Mouse (Mus musculus): ENCODE data around the gene Tmed4. TPM values are rescaled to one million over a fixed set of nuclear protein-coding genes. Genes with fewer than 3 reads are reported as not detected.

The Tmed4 gene
- polyA plus RNA-seq, 1 experiment: 111 TPM

DNA sequence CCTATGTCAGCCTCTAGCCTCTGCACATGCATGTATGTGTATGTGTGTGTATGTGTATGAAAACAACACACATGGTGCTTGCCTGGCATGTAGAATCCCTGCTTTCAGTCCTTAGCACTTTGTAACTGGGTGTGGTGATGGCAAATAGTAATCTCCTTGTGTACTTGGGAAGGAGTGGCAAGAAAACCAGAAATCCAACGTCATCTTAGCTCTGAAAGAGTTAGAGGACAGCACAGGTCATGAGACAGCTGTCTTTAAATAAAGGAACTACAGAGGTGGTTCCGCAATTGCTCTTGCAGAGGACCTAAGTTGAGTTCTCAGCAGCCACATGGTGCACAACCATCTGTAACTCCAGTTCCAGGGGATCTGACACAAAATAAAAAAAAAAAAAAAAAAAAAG is 24.8 kb upstream of the Tmed4 start:
- no peak for DNase-seq
- 64% methylated on average over 2 of the region's 2 CpGs for WGBS
- no peak for TF ChIP-seq CTCF (IDR thresholded peaks at IDR 0.05; ENCODE audit: insufficient read depth, low read length)

DNA sequence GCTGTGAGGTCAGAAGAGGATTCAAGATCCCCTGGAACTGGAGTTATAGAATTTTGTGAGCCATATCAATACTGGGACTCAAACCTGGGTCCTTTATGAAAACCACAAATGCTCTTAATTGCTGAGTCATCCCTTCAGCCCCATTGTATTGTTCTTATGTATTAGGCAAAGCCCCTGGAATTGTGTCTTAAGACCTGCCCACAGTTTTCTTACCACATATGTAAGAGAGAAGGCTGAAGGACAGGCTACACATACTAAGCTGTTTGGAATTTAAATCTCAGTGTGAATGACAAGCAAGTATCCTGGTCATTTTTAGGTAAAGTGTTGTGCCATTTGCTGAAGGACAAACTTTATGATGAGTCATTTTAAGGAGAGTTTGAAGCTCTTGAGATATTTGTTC is 21.4 kb upstream of the Tmed4 start:
- TF ChIP-seq CTCF (IDR thresholded peaks at IDR 0.05; ENCODE audit: insufficient read depth, low read length) (no peak), POLR2A (IDR thresholded peaks at IDR 0.05; ENCODE audit: borderline replicate concordance, extremely low read depth, low read depth, low read length) (no peak)
- Histone ChIP-seq H3K4me1 (ENCODE audit: control insufficient read depth, insufficient read depth, low read length) (peaks cover 6% of the 10 kb centered on the region; the same call in 1 of the 2 replicates), H3K4me3 (replicated peaks; ENCODE audit: extremely low read depth, low read depth, low read length) (no peak overlapping the region)
- no peak for DNase-seq

More for the DNA sequence above, 24.8 kb upstream of the Tmed4 start:
- Histone ChIP-seq H3K4me3 (replicated peaks; ENCODE audit: extremely low read depth, low read depth, low read length) (no peak overlapping the region), H3K4me1 (ENCODE audit: control insufficient read depth, insufficient read depth, low read length) (peaks cover 4% of the 10 kb centered on the region; the same call in 1 of the 2 replicates)

- no peak for DNase-seq
- no peak overlapping the region for H3K4me3 ChIP-seq (replicated peaks; ENCODE audit: extremely low read depth, low read depth, low read length)
- 78% methylated on average over 4 of the region's 4 CpGs for WGBS
- peaks cover 6% of the 10 kb centered on the region; the same call in 1 of the 2 replicates for H3K4me1 ChIP-seq (ENCODE audit: control insufficient read depth, insufficient read depth, low read length)
- TF ChIP-seq POLR2A (IDR thresholded peaks at IDR 0.05; ENCODE audit: borderline replicate concordance, extremely low read depth, low read depth, low read length) (no peak), CTCF (IDR thresholded peaks at IDR 0.05; ENCODE audit: insufficient read depth, low read length) (no peak)
Observed at GRCm38 (mm10) chr11:6294632-6295031, 20.0 kb upstream of the Tmed4 start.

GRCm38 (mm10) chr11:6293601-6294000 is 18.9 kb upstream of the Tmed4 start:
- Histone ChIP-seq H3K4me3 (replicated peaks; ENCODE audit: extremely low read depth, low read depth, low read length) (no peak overlapping the region), H3K4me1 (ENCODE audit: control insufficient read depth, insufficient read depth, low read length) (peaks cover 4% of the 10 kb centered on the region; the same call in 1 of the 2 replicates)
- 94% methylated on average over 2 of the region's 2 CpGs for WGBS
- TF ChIP-seq POLR2A (IDR thresholded peaks at IDR 0.05; ENCODE audit: borderline replicate concordance, extremely low read depth, low read depth, low read length) (no peak), CTCF (IDR thresholded peaks at IDR 0.05; ENCODE audit: insufficient read depth, low read length) (no peak)
- DNase-seq: no peak

DNA sequence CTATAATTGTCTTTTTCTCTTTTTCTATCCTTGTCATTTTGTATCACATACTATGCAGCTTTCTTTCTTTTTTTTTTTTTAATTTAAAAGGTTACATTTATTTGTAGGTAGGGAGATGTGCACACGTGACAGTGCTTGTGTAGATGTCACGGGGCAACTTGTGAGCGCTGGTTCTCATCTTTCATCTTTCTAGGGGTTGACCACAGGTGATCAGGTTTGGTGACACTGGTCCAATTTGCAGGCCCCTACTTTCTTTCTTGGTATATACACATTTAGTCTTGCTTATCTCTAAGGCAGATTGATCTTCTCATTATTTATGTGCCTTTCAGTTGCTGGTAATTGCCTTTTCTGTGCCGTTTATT is 18.3 kb upstream of the Tmed4 start:
- H3K4me3 ChIP-seq (replicated peaks; ENCODE audit: extremely low read depth, low read depth, low read length): no peak overlapping the region
- no peak for DNase-seq
- TF ChIP-seq POLR2A (IDR thresholded peaks at IDR 0.05; ENCODE audit: borderline replicate concordance, extremely low read depth, low read depth, low read length) (no peak), CTCF (IDR thresholded peaks at IDR 0.05; ENCODE audit: insufficient read depth, low read length) (no peak)
- 85% methylated on average over 4 of the region's 4 CpGs for WGBS
- peaks cover 4% of the 10 kb centered on the region; the same call in 1 of the 2 replicates for H3K4me1 ChIP-seq (ENCODE audit: control insufficient read depth, insufficient read depth, low read length)

GRCm38 (mm10) chr11:6292116-6292987 is 17.7 kb upstream of the Tmed4 start:
- H3K4me3 ChIP-seq (replicated peaks; ENCODE audit: extremely low read depth, low read depth, low read length): peak overlapping the region; percentile 75
- TF ChIP-seq CTCF (IDR thresholded peaks at IDR 0.05; ENCODE audit: insufficient read depth, low read length) (peak; percentile 27; the same call in 1 of the 2 replicates), POLR2A (IDR thresholded peaks at IDR 0.05; ENCODE audit: borderline replicate concordance, extremely low read depth, low read depth, low read length) (peak; percentile 47; the same call in 1 of the 2 replicates)
- 12% methylated on average over 33 of the region's 33 CpGs for WGBS
- H3K4me1 ChIP-seq (ENCODE audit: control insufficient read depth, insufficient read depth, low read length): peaks cover 4% of the 10 kb centered on the region; the same call in 1 of the 2 replicates
- no peak for DNase-seq

DNA sequence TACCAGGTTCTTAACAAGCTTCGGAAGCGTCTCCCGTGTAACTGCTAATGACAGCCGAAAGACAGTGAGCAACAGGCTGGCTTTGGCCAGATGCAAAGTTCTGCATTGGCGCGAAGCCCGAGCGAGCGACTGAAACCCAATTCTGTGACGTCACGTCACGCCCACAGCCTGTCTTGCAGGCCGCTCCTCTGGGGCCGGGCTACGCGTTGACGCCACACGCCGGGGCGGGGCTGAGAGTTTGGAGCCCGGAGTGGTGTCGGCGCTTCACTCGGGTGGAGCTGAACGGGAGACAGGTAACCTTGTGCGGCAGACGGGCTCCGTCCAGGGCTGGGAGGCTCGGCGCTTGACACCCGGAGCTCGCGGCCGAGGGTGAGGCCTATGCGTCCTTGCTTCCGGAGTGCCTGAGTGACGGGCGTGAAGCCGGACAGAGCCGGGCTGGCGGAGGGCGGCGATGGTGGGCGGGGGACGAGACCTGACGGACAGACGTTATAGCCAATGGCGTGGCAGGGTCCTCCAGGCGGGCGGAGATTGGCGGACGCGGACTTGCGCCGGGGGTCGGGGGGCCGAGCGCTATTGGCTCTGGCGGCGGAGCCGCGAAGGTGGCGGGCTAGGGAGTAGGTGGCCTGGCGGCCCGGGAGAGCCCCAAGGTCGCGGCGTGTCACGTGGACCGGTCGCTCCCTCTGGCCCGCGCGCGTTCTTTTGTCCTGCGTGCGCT is 16.9 kb upstream of the Tmed4 start, which contains the start of gene Ogdh:
Ogdh (plus strand) TSS at position 233 of the 715 bp plus-strand sequence.
- peak; percentile 100 for DNase-seq
- under 1% methylated on average over 77 of the region's 77 CpGs for WGBS
- peak within 1 kb of the TSS; percentile 75 for H3K4me3 ChIP-seq (replicated peaks; ENCODE audit: extremely low read depth, low read depth, low read length)
- peaks cover 3% of the 10 kb centered on the region; the same call in 1 of the 2 replicates for H3K4me1 ChIP-seq (ENCODE audit: control insufficient read depth, insufficient read depth, low read length)
- TF ChIP-seq CTCF (IDR thresholded peaks at IDR 0.05; ENCODE audit: insufficient read depth, low read length): no peak
- TF ChIP-seq POLR2A (IDR thresholded peaks at IDR 0.05; ENCODE audit: borderline replicate concordance, extremely low read depth, low read depth, low read length): peak; percentile 91; the same call in 1 of the 2 replicates

DNA sequence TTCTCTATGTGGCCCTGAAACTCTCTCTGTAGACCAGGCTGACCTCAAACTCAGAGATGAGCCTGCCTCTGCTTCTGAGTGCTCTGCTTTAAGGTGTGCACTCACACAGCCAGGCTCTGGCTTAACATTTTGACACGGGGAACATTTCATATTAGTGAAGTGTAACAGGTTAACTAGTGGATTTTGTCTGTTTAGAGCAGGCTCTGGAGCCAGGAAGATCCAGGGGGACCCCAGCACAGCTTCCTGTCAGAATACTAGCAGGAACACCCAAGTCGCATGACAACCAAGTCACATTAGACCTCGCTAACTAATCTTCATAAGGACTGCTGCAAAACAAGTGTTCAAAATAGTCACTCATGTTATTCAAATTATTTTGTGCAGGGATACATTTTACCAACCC is 16.2 kb upstream of the Tmed4 start:
- no peak for DNase-seq
- Histone ChIP-seq H3K4me3 (replicated peaks; ENCODE audit: extremely low read depth, low read depth, low read length) (peak overlapping the region; percentile 75), H3K4me1 (ENCODE audit: control insufficient read depth, insufficient read depth, low read length) (peaks cover 2% of the 10 kb centered on the region; the same call in 1 of the 2 replicates)
- TF ChIP-seq CTCF (IDR thresholded peaks at IDR 0.05; ENCODE audit: insufficient read depth, low read length) (no peak), POLR2A (IDR thresholded peaks at IDR 0.05; ENCODE audit: borderline replicate concordance, extremely low read depth, low read depth, low read length) (no peak)
- 24% methylated on average over 3 of the region's 3 CpGs for WGBS

DNA sequence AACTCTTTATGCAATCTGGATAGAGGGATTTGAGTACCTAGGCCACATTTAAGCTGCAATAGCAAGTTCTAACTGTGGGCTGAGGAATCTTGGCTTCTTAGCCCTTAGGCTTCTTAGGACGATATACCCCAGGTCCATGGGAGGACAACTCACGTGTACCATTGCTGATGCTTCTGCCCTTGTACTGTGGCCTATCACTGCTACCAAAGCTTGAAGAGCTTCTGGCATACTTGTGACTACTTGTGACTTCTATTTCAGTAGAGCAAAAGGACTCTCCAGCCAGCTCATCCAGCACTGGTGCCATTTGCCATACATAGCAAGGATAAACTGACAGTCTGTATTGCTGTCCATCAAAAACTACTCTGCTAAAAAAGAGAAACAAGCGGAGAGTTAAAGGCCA is 15.5 kb upstream of the Tmed4 start:
- no peak for DNase-seq
- no peak overlapping the region for H3K4me3 ChIP-seq (replicated peaks; ENCODE audit: extremely low read depth, low read depth, low read length)
- peaks cover 2% of the 10 kb centered on the region; the same call in 1 of the 2 replicates for H3K4me1 ChIP-seq (ENCODE audit: control insufficient read depth, insufficient read depth, low read length)
- TF ChIP-seq POLR2A (IDR thresholded peaks at IDR 0.05; ENCODE audit: borderline replicate concordance, extremely low read depth, low read depth, low read length): no peak
- TF ChIP-seq CTCF (IDR thresholded peaks at IDR 0.05; ENCODE audit: insufficient read depth, low read length): no peak
- 94% methylated on average over 3 of the region's 3 CpGs for WGBS

All from lung, adult 2 months (tissue).